Mouse (Mus musculus): ENCODE measurements around the gene Fbxl15. TPM values are rescaled to one million over a fixed set of nuclear protein-coding genes. Genes with fewer than 3 reads are reported as not detected.

The Fbxl15 gene
- polyA plus RNA-seq (2012; fragmentation: generic; extraction: Trizol): 10 to 100 TPM; 25.0 to 36.3 TPM

GRCm38 (mm10) chr19:46328081-46329030 is at the start of gene Fbxl15:
TSS of gene Fbxl15 (plus strand) at chr19:46328184.

DNA sequence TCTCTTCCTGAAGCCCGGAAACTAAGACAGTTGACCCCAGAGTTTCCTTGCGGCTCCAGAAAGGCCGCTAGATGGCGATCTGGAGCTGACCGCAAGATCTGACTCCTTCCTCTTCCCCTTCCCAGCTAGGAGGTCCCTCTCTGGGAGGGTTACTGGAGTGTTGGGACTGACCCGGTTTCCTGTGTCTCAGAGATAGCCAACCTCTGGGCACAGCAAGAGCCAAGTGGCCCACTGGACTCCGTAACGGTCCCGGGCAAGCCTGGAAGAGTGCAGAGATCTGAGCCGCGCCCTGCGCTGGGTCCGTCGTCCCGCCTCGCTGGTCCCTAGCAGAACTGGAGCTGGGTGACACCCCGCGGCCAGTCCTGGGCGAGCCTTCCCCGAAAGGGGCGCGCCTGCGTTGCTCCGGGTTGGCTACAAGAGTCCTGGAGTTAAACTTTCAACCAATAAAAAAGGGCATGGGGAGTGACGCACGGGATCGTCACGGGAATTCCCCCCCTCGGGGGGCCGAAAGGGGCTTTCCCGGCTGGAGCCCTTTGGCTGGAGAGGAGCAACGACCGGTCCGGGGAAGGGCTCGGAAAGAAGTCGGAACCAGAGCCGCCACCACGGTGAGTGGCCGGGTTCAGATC is 23.7 kb upstream of the Fbxl15 start, which contains the start of gene Nfkb2:
Nfkb2 (plus strand) TSS at position 105 of the 626 bp plus-strand sequence.

GRCm38 (mm10) chr19:46326756-46327305 is 1.2 kb upstream of the Fbxl15 start, which contains the start of gene Psd:
TSS of gene Psd (minus strand) at chr19:46327156.

DNA sequence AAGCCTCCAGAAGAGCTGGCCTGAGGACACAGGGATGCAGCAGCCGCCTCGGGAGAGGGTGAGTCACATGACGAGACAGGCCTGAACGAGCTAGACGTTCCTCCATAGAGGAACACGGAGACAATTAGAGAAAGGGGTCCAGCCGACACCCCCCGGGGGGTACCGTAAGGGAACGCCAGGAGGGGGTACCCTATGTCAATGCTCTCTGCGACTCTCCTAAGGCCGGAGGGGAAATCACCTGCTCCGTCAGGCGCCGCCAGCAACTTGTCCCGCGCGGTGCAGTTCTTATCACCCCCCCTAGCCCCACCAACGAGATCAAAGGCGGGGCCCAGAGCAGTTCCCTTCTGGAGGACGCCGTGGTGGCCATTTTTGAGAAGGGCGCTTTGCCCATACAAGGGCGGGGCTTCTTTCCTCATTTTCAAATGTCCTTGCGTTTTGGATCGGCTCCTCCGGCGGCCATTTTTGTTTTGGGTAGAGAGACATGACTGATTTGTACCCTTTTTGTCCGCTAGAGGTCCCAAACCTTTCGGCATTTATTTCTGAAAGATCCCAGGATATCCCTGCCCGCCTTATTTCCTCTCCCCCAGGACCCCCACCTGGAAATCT is 10.4 kb downstream of the Fbxl15 start, which contains the start of gene Cuedc2:
Cuedc2 (minus strand) TSS at position 372 of the 606 bp plus-strand sequence.

GRCm38 (mm10) chr19:46350168-46350932 is 22.4 kb downstream of the Fbxl15 start, which contains the start of gene 2310034G01Rik:
TSS of gene 2310034G01Rik (minus strand) at chr19:46350302.

Other genes with a start within 250 kb of the Fbxl15 start
- gene Elovl3, start 196.3 kb upstream of the Fbxl15 start, polyA plus RNA-seq (2012; fragmentation: generic; extraction: Trizol): under 1 TPM in 1 of 2 experiments, not detected in 1; 0.01 TPM
- gene Pitx3, start 179.9 kb upstream of the Fbxl15 start, polyA plus RNA-seq (2012; fragmentation: generic; extraction: Trizol): not detected
- 10 to 100 TPM; 26.6 to 62.4 TPM for gene Gbf1, start 175.7 kb upstream of the Fbxl15 start, polyA plus RNA-seq (2012; fragmentation: generic; extraction: Trizol)
- 10 to 100 TPM; 63.7 to 85.1 TPM for gene Nfkb2, start 23.9 kb upstream of the Fbxl15 start, polyA plus RNA-seq (2012; fragmentation: generic; extraction: Trizol)
- gene Psd, start 1.0 kb upstream of the Fbxl15 start, polyA plus RNA-seq (2012; fragmentation: generic; extraction: Trizol): 10 to 100 TPM; 13.8 to 39.2 TPM
- 100 to 1,000 TPM; 281 to 410 TPM for gene Cuedc2, start 10.5 kb downstream of the Fbxl15 start, polyA plus RNA-seq (2012; fragmentation: generic; extraction: Trizol)
- 1 to 10 TPM in 1 of 2 experiments, under 1 TPM in 1; 0.83 to 3.8 TPM for gene Mfsd13a, start 12.9 kb downstream of the Fbxl15 start, polyA plus RNA-seq (2012; fragmentation: generic; extraction: Trizol)
- 1 to 10 TPM; 1.2 to 4.6 TPM for gene 2310034G01Rik, start 22.1 kb downstream of the Fbxl15 start, polyA plus RNA-seq (2012; fragmentation: generic; extraction: Trizol)
- gene Actr1a, start 67.6 kb downstream of the Fbxl15 start, polyA plus RNA-seq (2012; fragmentation: generic; extraction: Trizol): 100 to 1,000 TPM; 138 to 168 TPM
- 10 to 100 TPM in 1 of 2 experiments, 1 to 10 TPM in 1; 6.5 to 28.7 TPM for gene Sufu, start 68.7 kb downstream of the Fbxl15 start, polyA plus RNA-seq (2012; fragmentation: generic; extraction: Trizol)
- gene Trim8, start 173.5 kb downstream of the Fbxl15 start, polyA plus RNA-seq (2012; fragmentation: generic; extraction: Trizol): 10 to 100 TPM in 1 of 2 experiments, 1 to 10 TPM in 1; 7.1 to 38.0 TPM
- gene Arl3, start 245.0 kb downstream of the Fbxl15 start, polyA plus RNA-seq (2012; fragmentation: generic; extraction: Trizol): 100 to 1,000 TPM in 1 of 2 experiments, 10 to 100 TPM in 1; 54.5 to 213 TPM
- 1 to 10 TPM; 1.1 to 5.3 TPM for gene Sfxn2, start 245.2 kb downstream of the Fbxl15 start, polyA plus RNA-seq (2012; fragmentation: generic; extraction: Trizol)

Measured in C3H10T1/2 (cell line).